Mouse (Mus musculus) granulocyte monocyte progenitor cell, adult 5-6 weeks (primary cell): ENCODE data around the gene Gm49601. TPM values are rescaled to one million over a fixed set of nuclear protein-coding genes. Genes with fewer than 3 reads are reported as not detected.

Source experiments
- ATAC-seq: replicated peaks from 2 replicates; pipeline ENCODE4 v1.8.0; 2016; ENCODE audit warnings: mild to moderate bottlenecking, moderate TSS enrichment, inconsistent platforms; ENCODE audit not compliant: poor library complexity, severe bottlenecking
- total RNA-seq, 2 experiments: library from RNA; stranded (forward) in 1 of 2; stranded (reverse) in 1 of 2; fragments of 200-712, 200-1000 nt in 1 of 2; fragments of >200 nt in 1 of 2; fragmentation: Nextera tagmentation in 1 of 2; gene quantifications; 2 replicates each; pipeline ENCODE4 v1.2.3; 2014 to 2017

Gene Gm49601
- total RNA-seq, 2 experiments from 2014 or later = 1.9 TPM; not detected in 1

GRCm38 (mm10) chr16:18630291-18630690, 4.1 kb upstream of the Gm49601 start:
- ATAC-seq = no peak

DNA sequence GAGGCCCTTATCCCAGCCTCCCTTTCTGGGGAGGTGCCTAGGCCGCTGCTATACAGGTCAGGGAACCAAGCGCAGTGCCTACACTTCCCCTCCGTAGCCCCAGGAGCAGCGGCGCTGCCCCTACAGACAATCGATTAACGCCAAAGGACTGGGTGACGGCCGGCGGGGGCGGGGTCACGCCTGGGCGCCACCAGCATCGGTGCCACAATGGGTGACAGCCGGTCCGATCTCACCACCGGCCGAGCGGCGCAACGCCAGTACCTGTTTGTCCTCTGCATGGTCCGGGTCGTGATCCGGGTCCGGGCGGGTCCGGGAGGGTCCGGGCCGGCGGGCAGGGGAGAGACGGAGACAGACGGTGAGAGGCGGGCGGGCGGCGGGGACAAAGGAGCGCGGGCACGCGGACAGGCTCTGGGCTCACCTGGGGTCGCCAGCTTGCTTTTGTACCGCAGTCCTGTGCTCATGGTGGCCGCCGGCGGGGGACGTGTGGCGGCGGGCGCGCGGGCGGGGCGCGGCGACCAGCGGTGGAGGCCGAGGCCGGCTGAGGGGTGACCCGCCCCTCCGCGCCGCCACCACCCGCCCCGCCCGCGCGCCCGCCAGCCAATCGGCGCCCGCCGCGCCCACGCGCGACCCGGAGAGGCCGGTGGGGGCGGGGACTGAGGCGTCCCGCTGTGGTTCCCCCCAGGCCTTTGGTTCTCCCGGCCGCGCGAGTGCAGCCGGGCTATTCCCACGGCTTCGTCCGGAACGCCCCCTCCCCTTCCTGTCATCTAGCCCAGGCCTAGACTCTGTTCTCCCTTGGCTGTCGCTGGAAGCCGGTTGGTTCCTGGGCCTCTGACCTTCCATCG, 3.4 kb upstream of the Gm49601 start, which contains the start of gene Sept5:
TSS of gene Sept5 (minus strand) at position 565 of the 842 bp plus-strand sequence.
- ATAC-seq = peak; percentile 34

- ATAC-seq = peak; percentile 11; the same call in 1 of the 2 replicates
Observed at GRCm38 (mm10) chr16:18628948-18629340, 2.7 kb upstream of the Gm49601 start.

GRCm38 (mm10) chr16:18628206-18628947, 2.1 kb upstream of the Gm49601 start:
- no peak for ATAC-seq

DNA sequence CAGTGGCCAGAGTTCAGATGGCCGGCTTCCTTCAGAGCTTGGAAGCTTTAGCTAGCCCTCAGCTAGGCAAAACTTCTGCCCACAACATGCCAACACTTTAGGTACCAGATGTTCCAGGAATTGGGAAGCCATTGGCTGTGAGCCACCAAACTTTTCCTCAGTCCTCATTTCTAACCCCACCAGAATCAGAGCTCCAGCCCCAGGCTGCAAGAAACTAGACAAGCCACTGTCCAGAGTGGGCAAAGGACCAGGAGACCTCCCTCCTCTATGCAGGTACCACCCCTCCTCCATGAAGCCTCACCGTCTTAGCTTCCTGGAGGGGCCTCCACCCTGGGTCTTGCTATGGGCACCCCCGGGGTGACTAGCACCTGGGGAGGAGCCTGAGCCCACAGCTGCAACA, 936 bp upstream of the Gm49601 start:
- no peak for ATAC-seq

DNA sequence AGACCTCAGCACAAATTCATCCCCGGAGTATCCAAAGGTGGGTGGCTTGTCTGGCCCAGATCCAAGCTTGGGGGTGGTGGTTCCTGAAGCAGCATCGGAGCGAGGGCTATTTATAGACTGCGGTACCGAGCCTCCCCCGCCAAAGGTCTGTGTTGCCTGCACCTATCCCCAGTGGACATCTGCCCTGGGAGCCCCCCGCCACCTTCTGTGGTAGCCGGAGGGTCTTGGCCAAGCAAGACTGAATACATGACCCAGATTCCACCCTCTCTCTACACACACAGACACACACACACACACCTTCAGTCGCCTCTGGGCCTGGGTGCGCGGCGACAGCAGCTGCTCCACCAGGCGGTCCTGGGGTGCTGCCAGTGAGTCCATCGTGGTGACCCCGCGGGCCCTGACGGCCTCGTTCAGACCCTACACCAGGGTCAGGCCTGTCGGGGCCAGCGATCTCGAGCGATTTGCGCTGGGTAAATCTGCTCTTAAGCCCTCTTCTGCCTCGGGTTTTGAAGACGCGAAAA, 376 bp downstream of the Gm49601 start:
- no peak for ATAC-seq

- ATAC-seq = no peak
Observed at GRCm38 (mm10) chr16:18625097-18625496, 1.1 kb downstream of the Gm49601 start.

DNA sequence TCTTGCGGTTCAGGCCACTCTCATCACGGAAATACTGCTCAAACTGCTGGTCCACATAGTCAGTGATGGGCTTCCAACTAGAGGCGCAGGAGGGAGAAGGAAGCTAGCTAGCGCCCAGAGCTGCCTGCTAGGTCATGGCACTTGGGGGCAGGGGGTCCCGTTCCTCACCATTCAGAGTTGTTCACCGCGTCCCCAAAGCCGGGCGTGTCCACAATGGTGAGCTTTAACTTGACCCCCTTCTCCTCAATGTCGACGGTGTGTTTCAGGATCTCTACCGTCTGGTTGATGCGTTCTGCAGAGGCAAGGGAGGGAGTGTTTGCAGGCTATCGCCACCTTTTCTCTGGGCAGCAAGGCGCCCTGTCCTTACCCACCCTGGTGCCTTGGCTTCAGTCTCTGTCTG, 1.6 kb downstream of the Gm49601 start:
- ATAC-seq = no peak

DNA sequence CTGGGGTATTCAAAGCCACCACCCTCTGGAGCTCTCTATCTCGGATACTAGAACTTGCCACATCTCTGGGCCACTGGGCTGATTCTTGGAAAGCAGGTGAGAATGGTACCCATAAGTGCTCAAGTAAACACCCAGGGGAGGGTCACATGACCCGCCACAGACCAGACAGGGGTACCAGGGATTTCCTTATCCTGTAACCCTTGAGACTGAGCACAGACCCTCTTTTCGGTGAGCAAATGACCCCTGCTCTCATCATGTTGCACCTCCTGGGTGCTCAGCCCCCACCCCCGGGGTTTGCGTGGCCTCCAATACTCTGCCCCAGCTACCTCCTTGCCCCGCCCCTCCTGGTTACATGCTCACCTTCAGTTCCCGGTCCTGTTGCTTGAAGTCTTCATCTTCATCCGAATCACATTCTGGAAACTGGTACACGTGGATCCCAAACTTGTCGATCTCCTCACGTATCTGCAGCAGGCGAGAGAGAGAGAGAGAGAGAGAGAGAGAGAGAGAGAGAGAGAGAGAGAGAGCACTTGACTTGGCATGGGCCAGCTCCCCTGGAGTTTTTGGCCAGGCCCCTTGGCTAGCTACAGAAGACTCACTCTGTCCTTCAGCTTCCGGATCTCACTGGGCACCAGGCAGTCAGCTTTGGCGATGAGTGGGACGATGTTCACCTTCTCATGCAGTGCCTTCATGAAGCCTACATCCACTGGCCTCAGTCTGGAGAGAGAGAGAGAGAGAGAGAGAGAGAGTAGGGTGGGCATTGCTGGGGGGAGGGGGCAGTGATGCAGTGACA, 2.3 kb downstream of the Gm49601 start:
- no peak for ATAC-seq

DNA sequence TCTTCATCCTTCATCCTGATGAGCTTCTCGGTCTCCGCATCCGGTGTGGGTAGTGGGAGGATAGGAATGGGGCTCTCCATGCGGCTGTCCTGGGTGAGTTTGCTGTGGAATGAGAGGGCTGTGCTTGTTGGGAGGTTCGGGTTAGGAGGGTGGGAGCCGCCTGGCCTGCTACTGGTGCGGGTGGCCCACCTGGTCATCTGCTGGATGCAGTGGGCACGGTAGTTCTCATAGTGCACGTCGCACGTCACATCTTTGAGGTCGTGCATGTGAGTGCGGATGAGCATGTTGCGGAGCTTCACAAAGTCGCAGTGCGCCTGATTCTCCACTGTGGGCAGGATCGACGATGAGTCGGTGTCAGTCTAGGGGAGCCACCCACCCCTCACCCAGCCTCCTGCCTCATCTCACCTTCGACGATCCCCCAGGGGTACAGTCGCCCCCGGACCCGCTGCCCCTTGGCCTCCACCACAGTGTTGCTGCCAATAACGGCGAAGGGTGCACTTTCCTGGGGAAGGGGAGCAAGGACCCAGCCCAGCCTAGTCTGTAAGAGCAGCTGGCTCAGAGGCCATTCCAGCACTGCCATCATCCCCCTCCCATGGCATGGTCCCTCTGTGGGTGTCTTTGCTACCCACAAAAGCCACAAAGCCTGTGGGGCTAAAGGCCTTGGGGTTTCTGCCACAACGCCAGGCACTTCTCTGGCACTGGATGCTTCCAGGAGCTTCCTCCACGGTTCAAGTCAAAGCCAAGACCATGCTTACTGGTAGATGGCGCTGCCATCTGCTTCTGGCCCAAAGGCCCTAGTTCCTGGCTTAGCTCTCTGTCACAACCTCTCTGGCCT, 3.1 kb downstream of the Gm49601 start:
- no peak for ATAC-seq

DNA sequence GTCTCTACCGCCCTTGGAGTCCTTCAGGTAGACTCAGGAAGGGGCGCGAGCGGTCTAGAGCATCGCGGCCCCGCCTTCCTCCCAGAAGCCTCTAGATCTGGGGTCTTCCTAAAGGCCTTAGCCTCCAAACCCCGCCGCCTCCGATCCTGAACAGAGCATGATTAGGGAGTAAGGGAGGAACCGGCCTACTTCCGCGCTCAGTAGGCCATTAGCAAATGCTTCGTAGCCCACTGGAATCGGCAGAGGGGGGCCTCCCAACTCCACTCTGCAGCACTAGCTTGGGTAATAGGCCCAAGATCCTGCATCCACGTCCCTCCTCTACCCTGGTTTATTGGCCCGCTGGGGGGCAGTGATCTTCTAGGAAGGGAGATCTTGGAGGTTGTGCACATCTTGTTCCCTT, 4.2 kb downstream of the Gm49601 start, which contains the start of gene Gp1bb:
TSS of gene Gp1bb (minus strand) at position 385 of the 400 bp plus-strand sequence.
- no peak for ATAC-seq

- ATAC-seq = no peak
Observed at GRCm38 (mm10) chr16:18621362-18622001, 4.7 kb downstream of the Gm49601 start.

- ATAC-seq = no peak
Observed at GRCm38 (mm10) chr16:18620601-18621361, 5.4 kb downstream of the Gm49601 start.

DNA sequence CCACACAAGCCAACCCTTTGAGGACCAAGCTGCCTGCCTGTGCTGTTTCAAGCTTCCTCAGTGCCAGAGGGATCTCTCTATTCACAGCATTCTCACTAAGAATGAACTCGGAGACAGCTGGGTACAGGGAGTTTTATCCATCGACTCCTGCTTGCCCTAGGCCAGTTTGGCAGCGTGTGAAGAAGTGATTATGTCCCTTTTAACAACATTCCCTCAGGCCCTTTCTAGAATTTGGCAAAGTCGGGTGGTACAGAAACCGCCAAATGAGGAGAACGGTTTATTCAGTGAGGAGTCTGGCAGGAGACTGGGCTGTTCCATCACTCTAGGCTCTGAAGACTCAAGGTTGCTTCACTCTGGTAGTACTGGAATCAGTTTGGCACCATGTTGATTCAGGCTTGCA, 6.0 kb downstream of the Gm49601 start:
- ATAC-seq = no peak

DNA sequence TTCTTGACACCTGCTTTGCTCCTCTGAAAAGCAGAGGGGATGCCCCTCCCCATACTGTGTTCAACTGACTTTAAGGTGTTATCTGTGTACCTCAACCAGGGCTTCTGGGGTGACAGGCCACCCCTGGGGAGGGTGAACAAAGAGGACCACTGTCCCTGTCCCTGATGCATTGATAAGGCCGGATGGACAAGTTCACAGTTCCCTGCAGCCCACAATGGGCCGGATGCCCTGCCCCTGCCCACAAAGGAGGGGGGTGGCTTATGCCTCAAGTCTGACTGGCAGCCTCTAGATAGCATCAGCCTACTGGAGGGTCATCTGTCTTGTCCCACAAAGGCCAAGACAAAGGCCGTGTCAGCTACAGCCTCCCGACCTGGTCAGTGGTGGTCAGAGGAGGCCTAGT, 7.1 kb downstream of the Gm49601 start:
- no peak for ATAC-seq

DNA sequence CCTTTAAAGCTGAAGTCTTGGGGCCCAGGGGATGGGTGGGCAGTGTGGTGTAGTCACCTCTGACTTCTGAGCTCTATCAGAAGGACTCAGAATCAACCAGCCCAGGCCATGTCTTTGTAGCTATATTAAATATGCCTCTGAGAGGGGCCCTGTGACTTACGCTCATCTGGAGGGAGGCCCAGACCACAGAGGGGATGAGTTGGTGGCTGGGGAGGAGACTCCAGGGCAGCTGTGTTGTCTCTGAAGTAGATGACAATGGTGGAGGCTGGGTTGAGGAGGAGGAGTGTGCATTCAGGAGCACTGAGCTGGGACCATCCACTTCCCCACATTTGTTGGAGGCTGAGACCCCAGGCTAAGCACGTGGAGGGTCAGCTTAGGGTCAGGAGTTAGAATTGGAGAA, 7.9 kb downstream of the Gm49601 start:
- ATAC-seq = no peak

- peak; percentile 79 for ATAC-seq
Observed at GRCm38 (mm10) chr16:18617370-18618065, 8.7 kb downstream of the Gm49601 start.

- no peak for ATAC-seq
Observed at GRCm38 (mm10) chr16:18613301-18613700, 12.9 kb downstream of the Gm49601 start.
